Mouse (Mus musculus) cerebral cortex, adult 2 months (tissue): ENCODE data around the gene Igfbp5.

Source experiments
- WGBS: fragments of 180-500 bp; shearing (Covaris S2); methylation state at CpG from one replicate; pipeline ENCODE4 v1.1.7; 2018; 5-methylcytosine and 5-hydroxymethylcytosine counted together

The Igfbp5 gene

GRCm38 (mm10) chr1:72868429-72869215, 6.1 kb downstream of the Igfbp5 start:
- 84% methylated on average over 10 of the region's 10 CpGs for WGBS

DNA sequence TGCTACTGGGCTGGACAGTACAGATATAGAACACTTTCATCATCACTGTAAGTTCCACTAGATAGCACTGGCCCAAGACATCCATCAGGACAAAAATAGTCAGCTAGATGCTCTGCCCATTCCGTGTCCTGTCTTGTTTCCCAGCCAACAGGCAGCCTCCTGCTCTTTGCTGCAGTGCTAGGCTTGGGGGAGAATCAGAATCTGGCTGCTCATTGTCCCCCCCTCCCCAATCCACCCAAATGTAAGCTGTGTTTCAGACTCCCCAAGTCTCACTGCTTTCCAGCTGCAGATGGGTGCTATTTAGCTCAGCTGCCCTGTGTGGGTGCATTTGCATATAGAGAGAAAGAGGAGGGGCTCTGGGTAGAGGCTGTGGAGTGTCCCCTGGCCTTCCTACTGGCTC, 7.3 kb downstream of the Igfbp5 start:
- WGBS: 58% methylated on average over 1 of the region's 1 CpGs

DNA sequence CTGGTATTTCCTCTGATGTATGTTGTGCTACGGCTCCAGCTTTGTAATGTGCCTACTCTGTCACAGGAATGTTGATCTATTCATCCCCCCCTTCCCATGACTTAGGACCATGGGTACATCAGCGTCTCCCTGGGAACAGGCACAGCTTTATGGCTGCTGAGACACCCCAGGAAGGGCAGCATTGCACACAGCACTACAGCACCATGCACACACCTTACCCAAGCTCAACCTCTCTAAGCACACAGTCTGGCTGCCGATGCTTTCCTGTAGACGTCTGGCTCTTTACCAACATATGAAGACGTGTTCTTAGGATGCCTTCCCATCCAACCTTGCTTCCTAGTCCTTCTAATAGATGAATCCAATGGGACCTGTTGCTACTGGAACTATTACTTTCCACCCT, 8.3 kb downstream of the Igfbp5 start:
- WGBS: 42% methylated on average over 5 of the region's 5 CpGs

GRCm38 (mm10) chr1:72865900-72866299, 8.8 kb downstream of the Igfbp5 start:
- 10% methylated on average over 6 of the region's 6 CpGs for WGBS

DNA sequence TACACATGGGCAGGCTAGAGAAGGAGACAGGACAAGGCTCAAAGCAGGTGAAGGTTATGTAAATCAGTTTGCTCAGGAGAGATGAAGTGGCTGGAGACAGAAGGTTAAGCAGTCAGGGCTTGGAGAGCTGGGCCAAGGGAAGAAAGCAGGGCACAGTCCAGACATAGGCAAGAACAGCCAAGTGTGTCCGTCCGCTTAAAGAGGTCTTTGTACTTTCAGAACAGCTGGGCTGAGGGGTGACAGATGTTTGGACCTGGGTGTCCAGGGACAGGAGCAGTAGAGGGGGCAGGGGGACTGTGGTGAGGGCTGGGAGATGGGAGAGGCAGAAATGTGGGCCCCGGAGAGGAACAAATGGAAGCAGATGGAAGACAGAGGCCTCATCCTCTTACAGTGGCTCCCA, 10.4 kb downstream of the Igfbp5 start:
- WGBS: 72% methylated on average over 3 of the region's 3 CpGs

GRCm38 (mm10) chr1:72863692-72864091, 11.0 kb downstream of the Igfbp5 start:
- 93% methylated on average over 8 of the region's 8 CpGs for whole genome bisulfite sequencing

- 94% methylated on average over 21 of the region's 21 CpGs for WGBS
These were observed 12.4 kb downstream of the Igfbp5 start for GRCm38 (mm10) chr1:72862248-72862647.

- WGBS: 87% methylated on average over 2 of the region's 2 CpGs
These were observed 13.0 kb downstream of the Igfbp5 start for GRCm38 (mm10) chr1:72861702-72862101.

DNA sequence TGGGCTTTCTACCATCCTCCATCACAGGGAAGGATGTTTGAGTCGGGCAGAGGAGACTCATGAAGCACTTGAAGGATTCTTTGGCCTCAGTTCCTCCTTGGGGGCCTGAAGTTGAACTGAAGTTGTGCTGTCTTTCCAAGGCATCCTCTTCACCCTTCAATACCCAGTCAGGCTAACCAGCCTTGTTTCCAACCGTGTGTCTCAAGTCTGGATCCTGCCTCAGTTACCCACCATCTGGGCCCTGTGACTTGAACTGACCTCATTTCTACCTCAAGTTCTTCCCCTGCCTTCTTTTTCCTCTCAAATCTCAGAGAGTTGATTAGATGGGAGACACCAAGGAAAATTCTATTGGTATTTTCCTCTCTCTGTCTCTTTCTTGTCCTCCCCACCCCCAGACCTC, 14.2 kb downstream of the Igfbp5 start:
- 83% methylated on average over 2 of the region's 2 CpGs for WGBS

DNA sequence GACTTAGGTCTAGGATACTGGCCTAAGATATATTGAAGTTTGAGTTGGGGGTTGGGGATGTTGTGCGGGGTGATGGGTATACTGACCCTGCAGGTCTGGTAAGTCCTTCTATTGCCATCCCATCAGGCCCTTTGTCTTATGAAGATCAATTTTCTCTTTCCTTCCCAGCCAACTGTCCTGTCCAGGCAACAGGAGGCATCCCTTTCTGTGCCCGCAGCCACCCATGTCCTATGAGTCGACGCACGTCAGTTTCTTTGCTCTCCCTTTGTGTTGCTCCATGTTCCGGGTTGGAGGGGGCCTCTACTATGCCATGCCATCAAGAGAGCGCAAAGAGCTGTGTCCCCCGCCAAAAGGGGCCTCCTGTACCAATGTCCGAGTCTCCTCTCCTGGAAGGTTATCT, 14.7 kb downstream of the Igfbp5 start:
- WGBS: 96% methylated on average over 9 of the region's 9 CpGs

DNA sequence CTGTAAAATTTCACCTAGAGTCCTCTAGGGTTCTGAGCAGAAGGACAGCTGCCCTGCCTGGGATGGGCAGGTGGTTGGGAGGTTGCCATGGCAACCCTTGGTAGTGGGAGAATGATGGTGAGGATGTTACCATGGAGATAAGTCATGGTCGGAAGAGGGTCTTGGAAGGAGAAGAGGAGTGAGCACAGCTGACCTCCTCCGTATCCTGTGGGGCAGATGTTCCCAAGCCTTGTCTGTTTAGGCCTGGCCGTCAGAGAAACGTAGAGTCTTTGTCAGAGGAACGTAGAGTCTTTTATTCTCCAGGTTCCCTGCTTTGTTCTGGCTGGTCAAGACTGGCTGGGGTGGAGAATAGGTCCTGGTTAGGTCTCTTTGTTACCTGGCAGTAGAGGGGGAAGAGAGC, 15.8 kb downstream of the Igfbp5 start:
- 52% methylated on average over 5 of the region's 5 CpGs for WGBS

DNA sequence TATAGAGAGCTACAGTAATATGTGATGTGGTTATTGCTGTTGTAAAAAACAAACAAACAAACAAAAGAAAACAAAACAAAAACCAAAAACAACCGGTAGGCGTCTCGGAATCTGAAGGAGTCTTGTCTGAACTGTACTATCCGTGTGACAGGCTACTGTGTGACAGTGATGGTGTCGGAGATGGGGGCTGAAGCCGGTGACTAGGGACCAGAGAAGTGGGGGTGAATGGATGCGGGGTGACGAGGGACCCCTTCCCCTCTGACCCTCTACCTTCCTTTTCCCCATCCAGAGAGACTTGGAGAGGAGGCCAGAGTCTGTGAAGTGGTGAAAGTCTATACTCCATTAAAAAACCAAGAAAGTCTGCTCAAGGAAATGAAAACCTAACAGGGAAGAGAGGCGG, 16.4 kb downstream of the Igfbp5 start:
- WGBS: 90% methylated on average over 9 of the region's 9 CpGs

DNA sequence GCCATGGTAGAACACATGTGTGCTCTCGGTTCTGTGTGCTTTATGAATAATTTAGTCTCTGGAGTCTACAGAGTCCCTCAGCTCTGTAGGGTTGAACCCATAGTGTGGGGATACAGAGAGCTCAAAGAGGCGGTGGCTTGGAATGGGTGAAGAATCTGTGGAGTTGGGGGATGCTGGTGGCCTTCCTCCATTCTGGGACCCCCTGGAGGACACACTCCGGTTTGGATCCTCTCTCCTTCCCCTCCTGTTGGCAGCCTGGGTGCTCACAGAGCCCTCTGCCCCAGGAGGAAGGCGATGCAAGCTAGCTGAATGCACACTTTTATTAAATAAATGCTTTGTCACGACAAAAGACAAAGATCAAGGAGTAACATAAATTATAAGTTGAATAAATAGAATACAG, 17.1 kb downstream of the Igfbp5 start:
- 78% methylated on average over 5 of the region's 5 CpGs for WGBS

DNA sequence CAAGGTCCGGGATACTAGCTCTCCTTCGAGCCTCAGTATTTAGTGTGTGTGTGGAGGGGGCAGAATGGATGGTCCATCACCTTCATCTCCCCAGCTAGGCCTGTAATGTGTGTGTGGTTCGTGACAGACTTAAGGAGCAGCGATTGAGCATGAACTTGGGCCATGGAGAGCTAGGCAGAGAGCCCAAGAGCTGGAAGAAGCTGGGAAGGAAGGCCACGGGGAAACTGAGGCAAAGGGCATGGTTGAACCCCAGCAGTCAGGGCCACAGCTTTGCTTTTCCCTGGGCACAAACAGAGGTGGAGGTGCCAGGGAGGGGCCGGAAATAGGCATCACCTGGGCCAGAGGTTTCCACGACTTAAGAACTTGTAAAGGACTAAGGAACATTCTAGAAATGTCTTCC, 17.5 kb downstream of the Igfbp5 start:
- WGBS: 90% methylated on average over 7 of the region's 7 CpGs

DNA sequence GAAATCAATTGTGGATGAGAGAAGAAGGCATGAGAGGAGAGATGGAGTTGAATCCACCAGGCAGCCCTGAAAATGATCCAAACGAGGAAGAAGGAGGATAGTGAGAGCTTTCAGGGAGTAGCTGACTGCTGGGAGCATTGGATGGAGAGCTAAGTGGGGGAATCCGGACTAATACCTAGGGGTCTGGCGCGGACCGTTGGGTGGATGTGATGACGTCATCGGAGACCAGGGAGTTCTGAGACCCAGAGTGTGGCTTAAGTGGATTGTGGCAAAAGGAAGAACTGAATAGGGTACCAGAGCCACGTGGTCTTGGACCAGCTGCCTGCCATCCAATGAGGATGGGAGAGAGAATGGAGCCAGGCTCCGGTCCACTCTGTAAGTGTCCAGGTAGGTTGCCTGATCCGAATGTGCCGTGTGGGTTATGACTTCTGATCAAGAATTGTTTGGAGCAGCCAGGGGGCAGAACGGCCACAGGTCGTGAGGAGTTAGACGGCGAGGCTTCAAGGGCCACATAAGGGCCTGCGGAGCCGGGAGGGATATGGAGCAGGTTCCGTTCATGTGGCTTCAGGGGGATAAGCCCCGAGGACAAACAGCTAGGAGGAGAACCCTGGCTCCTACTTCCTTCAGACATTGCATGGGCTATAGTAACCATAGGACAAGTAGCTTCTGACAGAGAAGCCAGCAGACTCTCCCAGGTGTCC, 18.3 kb downstream of the Igfbp5 start:
- WGBS: 87% methylated on average over 19 of the region's 19 CpGs

- 84% methylated on average over 10 of the region's 10 CpGs for WGBS
These were observed 19.0 kb downstream of the Igfbp5 start for GRCm38 (mm10) chr1:72855729-72856128.

DNA sequence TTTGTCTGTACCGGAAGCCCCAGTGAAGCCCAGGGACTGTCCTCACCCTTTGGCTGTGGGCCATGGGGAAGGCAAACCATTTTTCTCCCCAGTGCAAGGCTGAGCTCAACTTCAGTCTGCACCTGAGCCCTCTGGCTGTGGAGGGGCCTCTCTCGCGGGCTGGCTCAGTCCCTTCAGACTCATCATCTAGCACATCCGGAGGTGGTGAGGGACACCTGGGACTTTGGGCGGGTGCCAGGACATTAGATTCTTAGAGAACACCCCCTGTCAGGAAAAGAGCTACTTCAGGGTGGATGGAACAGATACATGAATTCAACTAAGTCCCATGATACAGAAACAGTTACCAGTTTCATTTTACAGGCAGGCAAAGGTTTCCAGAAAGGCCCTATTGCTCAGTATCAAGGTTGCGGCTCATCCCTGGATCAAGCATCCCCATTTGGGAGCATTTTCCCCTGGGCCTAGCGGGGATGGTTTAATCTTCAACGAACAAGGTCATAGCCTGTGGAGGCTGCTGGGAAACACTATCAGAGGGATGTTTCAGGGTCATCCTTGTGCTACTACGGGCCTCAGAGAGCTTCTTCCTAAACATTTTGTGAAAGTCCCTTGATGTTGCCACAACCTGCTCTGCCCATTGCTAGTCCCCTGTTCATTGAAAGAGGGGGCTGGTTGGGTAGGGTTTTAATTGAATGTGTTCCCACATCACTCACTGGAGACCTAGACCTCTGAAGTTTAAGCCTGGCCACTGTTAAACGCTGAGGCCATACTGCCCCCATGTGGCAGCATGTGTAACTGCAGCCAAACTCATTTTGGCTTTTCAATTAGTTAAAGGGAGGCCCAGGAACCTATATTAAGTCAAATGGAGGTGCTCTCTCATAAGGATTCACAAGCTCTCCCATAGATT, 20.1 kb downstream of the Igfbp5 start:
- WGBS: 50% methylated on average over 10 of the region's 10 CpGs

DNA sequence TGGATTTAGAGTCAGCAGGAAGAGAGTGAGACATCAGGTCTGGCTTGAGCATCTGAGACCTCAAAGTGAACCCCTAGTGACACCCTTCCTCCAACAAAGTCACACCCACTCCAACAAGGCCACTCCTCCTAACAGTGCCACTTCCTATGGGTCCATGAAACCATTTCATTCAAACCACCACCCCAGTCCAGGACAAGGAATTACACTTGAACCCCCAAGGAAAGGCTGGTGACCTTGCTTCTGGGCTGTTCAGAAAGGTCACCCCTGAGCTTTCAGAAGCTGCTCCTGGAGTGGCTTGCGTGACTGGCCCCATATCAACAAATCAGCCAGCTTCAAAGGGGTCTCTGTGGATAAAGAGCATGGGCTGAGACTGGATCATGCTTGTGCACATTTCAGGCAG, 20.9 kb downstream of the Igfbp5 start:
- WGBS: 98% methylated on average over 1 of the region's 1 CpGs

GRCm38 (mm10) chr1:72849037-72849436, 25.6 kb downstream of the Igfbp5 start:
- 91% methylated on average over 8 of the region's 8 CpGs for WGBS

DNA sequence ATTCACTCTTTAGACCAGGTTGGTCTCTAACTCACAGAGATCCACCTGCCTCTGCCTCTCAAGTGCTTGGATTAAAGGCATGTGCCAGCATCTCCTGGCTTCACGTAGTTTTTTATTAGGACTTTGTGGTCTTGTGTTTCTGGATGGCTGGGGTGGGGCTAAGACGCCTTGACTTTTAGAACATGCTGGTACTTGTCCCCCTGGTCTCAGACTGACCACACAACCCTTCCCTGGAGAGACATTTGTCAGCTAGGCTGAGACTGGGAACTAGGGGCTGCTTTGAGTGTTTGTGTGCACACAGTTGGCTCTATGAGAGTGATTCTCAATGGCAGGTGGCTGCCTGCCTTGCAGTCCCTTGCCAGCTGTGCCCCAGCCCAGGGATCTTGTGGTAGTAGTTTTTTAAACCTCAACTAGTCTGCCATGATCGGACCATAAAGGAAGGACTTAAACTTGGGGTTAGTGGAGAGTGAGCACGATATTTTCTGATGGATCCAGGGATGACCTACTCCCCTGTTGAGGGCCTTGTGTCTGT, 26.8 kb downstream of the Igfbp5 start:
- WGBS: 82% methylated on average over 4 of the region's 4 CpGs

DNA sequence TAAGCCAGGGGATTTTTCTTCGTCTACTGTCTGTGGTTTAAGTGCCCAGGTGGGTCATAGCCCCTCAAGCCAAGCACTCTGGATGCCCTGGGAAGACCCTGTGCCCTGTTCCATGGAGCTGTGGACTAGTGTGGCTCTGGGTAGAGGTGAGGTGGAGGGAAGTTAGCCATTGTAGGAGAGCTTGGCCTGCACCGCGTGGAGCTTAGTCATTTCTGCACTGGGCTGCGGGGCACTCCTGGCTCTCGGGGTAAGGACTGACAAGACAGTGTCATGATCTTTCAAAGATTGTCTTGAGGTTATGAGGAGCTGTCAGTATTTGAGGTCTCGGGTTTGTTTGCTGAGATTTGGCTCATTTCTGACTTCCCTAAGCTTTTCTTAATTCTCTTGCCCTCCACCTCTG, 30.0 kb downstream of the Igfbp5 start:
- 97% methylated on average over 6 of the region's 6 CpGs for WGBS
